Mouse (Mus musculus) neural tube, embryonic 11.5 days (tissue): ENCODE results near the gene Apoa2. TPM values are rescaled to one million over a fixed set of nuclear protein-coding genes. Genes with fewer than 3 reads are reported as not detected.
A peak's percentile ranks its signal among the peaks of the same experiment; 100 is the strongest.

Experiments used
- ATAC-seq: fragments of 200-750 bp; cut with Nextera tagmentation; 2 replicates; pipeline ENCODE4 v1.8.0; 2017; ENCODE audit warnings: moderate number of reproducible peaks, mild to moderate bottlenecking, moderate TSS enrichment, moderate library complexity; ENCODE audit not compliant: insufficient read depth, low FRiP score, low TSS enrichment
- DNase-seq: peaks from one replicate; pipeline ENCODE4 v3.0.0-alpha.2; 2015; ENCODE audit warnings: low spot score
- H3K27ac ChIP-seq: fragments of 300-500 bp; sonication (generic); 2 replicates; pipeline ENCODE4 v1.5.1; 2014; ENCODE audit warnings: low read depth, mild to moderate bottlenecking, low read length
- H3K27me3 ChIP-seq: fragments of 300-500 bp; sonication (generic); 2 replicates; pipeline ENCODE4 v1.6.1; 2014; ENCODE audit warnings: mild to moderate bottlenecking, low read length, mixed read lengths; ENCODE audit not compliant: control insufficient read depth, insufficient read depth
- H3K36me3 ChIP-seq: fragments of 300-500 bp; sonication (generic); 2 replicates; pipeline ENCODE4 v1.6.1; 2014; ENCODE audit warnings: mild to moderate bottlenecking, low read length, moderate library complexity, mixed read lengths; ENCODE audit not compliant: control insufficient read depth, insufficient read depth
- H3K4me1 ChIP-seq: fragments of 300-500 bp; sonication (generic); 2 replicates; pipeline ENCODE4 v1.6.1; 2014; ENCODE audit warnings: low read length, mixed read lengths; ENCODE audit not compliant: control insufficient read depth, insufficient read depth
- H3K4me2 ChIP-seq: fragments of 300-500 bp; sonication (generic); 2 replicates; pipeline ENCODE4 v1.6.1; 2014; ENCODE audit warnings: low read depth, mild to moderate bottlenecking, moderate library complexity
- H3K4me3 ChIP-seq: fragments of 300-500 bp; sonication (generic); 2 replicates; pipeline ENCODE4 v1.5.1; 2014; ENCODE audit warnings: low read depth, low read length
- H3K9ac ChIP-seq: fragments of 300-500 bp; sonication (generic); 2 replicates; pipeline ENCODE4 v1.6.1; 2014; ENCODE audit warnings: mild to moderate bottlenecking, low read length
- H3K9me3 ChIP-seq: fragments of 300-500 bp; sonication (generic); 2 replicates; pipeline ENCODE4 v1.6.1; 2016; ENCODE audit warnings: low read length; ENCODE audit not compliant: control insufficient read depth
- WGBS: fragments of 180-500 bp; shearing (Covaris S2); extraction: QIAGEN DNeasy Blood & Tissue Kit; methylation state at CpG from one replicate; pipeline ENCODE4 v1.1.7; 2014; 5-methylcytosine and 5-hydroxymethylcytosine counted together
- polyA plus RNA-seq: library from polyadenylated mRNA; unstranded; fragments of >200 nt; fragmentation: Nextera tagmentation; extraction: Ambion mirVana; gene quantifications from 2 replicates; pipeline ENCODE4 v1.2.1, GENCODE M21; 2014

The Apoa2 gene
- polyA plus RNA-seq, 1 experiment from 2014 or later, result 4.9 TPM

DNA sequence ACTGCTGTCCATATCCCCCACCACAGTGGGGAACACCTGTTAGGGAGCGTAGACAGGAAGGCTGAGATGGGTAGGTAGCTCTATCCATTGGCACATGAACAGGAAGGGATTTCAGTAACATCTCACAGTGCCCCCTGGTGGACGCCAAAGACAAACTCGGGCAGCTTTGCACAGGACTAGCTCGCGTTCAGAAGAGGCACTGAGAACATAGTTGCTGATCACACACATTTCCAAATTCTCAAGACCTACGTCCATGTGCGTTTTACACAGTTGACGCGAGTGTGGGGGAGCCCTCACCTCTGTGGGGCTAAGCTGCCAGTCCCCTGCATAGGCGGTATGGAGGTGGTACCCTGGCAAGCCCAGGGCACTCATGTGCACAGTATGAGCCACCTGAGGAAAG is 4.0 kb upstream of the Apoa2 start:
- H3K27ac ChIP-seq, result no peak overlapping the region
- H3K27me3 ChIP-seq, result no peaks in the 10 kb centered on the region
- 0 out of 2 replicates have a peak, but pooled peaks cover 4% of the 10 kb centered on the region for H3K4me1 ChIP-seq
- H3K9ac ChIP-seq, result no peak overlapping the region
- H3K36me3 ChIP-seq, result no peaks in the 10 kb centered on the region
- ATAC-seq (peak; percentile 24; the same call in 1 of the 2 replicates), DNase-seq (peak; percentile 83)
- H3K4me3 ChIP-seq, result no peak overlapping the region
- no peaks in the 10 kb centered on the region for H3K9me3 ChIP-seq
- peak overlapping the region; percentile 56 for H3K4me2 ChIP-seq
- 8% methylated on average over 10 of the region's 10 CpGs for WGBS

DNA sequence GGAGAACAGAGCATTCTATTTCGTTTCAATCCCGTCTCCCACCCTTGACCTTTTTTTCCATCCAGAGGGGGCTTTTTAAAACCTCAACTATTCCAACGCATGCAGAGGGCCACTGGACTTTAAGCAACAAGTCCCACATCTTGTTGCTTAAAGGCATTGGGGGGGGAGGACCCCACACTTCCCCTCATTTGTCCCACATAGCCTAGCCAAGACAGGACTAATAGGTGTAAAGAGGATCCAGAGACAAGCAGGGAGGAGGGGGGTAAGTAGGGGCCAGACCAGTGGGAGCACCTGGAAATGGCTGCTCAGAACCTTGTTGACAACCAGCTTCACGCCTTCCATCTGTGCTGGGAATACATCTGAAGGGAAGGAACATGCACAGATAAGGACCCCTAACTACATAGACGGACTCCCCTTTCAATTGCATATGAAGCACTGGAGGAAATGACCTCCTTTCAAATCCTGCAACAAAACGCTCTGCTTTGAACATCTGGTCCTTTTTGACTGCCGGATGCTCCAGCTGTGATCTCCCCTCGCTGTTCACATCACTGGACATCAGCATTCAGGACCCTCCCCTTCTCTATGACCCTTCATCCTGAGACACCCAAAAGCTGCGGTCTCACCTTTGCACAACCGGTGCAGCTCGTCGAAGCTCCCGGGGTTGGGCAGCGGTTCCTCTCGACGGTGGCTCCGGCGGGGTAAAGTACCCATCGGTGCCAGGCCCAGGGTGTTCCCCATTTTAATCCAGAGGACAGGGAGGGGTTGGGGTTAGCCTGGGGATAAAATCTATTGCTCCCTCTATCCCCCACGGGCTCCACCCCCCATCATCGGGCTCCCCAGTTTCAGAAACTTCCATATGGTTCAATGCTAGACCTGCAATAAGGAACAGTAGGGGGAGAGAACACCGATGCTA is 3.3 kb upstream of the Apoa2 start:
- peak; percentile 14 for DNase-seq
- WGBS, result 5% methylated on average over 22 of the region's 22 CpGs
- no peaks in the 10 kb centered on the region for H3K36me3 ChIP-seq
- no peak overlapping the region for H3K27ac ChIP-seq
- no peaks in the 10 kb centered on the region for H3K27me3 ChIP-seq
- H3K4me2 ChIP-seq, result peak overlapping the region; percentile 56
- H3K9me3 ChIP-seq, result no peaks in the 10 kb centered on the region
- ATAC-seq, result no peak; the same call in 1 of the 2 replicates
- H3K9ac ChIP-seq, result peak overlapping the region; percentile 44
- H3K4me1 ChIP-seq, result 0 out of 2 replicates have a peak, but pooled peaks cover 4% of the 10 kb centered on the region
- H3K4me3 ChIP-seq, result peak overlapping the region; percentile 50

DNA sequence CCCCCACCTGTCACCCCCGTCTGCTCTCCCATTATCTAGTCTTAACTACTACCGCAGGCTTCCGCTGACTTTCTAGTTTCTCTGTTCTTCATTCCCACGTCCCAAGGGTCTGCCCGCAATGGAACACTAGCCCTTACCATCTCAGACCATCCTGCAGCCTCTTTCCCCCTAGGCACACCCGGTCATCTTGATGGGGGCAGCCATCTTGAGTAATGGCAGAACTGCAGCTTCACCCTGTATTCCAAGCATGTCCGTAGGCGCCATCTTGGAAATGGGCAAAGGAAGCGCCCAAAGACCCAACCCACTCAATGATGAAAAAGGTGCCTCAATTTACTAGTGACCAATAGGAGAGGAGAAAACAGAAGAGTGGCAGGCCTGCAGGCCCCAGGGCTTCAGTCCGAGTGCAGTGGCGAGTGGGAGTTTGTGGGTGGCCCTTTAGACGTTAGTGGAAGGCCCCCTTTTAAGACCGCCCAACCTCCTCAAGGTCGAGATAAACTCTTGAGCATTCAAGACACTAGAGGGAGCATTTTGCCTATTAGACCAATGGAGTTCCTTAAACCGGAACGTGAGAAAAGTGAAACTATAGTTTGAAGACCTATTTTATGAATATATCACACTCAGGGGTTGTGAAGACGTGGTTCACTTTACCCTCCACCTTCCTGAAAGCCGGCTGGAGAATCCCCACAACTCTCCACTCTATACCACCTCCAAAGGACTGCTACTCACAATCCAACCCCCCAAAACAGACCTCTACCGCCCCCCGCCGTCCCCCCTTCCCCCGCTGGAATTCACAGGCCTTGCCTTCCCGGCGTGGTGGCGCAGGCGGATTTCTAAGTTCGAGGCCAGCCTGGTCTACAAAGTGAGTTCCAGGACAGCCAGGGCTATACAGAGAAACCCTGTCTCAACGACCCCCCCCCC is 2.4 kb upstream of the Apoa2 start, which contains the start of gene Tomm40l:
Tomm40l (minus strand) TSS at position 277 of the 918 bp plus-strand sequence.
- Histone ChIP-seq H3K27ac (0 out of 2 replicates have a peak within 1 kb of the TSS, but pooled peaks have one; percentile 58), H3K9ac (peak within 1 kb of the TSS; percentile 44), H3K4me2 (peak within 1 kb of the TSS; percentile 56), H3K9me3 (no peaks in the 10 kb centered on the region), H3K27me3 (no peaks in the 10 kb centered on the region), H3K4me1 (0 out of 2 replicates have a peak, but pooled peaks cover 4% of the 10 kb centered on the region), H3K4me3 (peak within 1 kb of the TSS; percentile 50), H3K36me3 (no peaks in the 10 kb centered on the region)
- WGBS, result 3% methylated on average over 28 of the region's 28 CpGs
- ATAC-seq (peak; percentile 97), DNase-seq (peak; percentile 92)

DNA sequence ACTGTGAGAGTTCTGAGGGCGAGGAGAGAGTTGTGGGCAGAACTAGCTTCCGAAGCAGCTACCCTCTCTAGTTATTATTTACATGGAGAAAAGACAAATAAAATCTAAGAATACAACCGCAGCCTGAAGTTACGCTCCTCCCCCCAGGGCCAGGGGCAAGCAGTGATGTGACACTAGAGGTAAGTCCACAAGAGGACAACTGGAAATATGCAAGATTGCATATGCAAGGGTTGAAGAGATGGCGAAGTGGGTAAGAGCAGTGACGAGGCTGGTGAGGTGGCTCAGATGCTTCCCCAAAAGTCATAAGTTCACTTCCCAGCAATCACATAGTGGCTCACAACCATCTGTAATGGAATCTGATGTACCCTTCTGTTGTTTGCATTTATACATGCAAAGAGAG is 1.7 kb upstream of the Apoa2 start:
- no peaks in the 10 kb centered on the region for H3K36me3 ChIP-seq
- DNase-seq (no peak), ATAC-seq (no peak)
- H3K27me3 ChIP-seq, result no peaks in the 10 kb centered on the region
- no peaks in the 10 kb centered on the region for H3K9me3 ChIP-seq
- no peak overlapping the region for H3K9ac ChIP-seq
- H3K4me3 ChIP-seq, result peak overlapping the region; percentile 23
- H3K4me1 ChIP-seq, result 0 out of 2 replicates have a peak, but pooled peaks cover 4% of the 10 kb centered on the region
- WGBS, result 90% methylated on average over 6 of the region's 6 CpGs
- H3K4me2 ChIP-seq, result peak overlapping the region; percentile 35
- H3K27ac ChIP-seq, result no peak overlapping the region

DNA sequence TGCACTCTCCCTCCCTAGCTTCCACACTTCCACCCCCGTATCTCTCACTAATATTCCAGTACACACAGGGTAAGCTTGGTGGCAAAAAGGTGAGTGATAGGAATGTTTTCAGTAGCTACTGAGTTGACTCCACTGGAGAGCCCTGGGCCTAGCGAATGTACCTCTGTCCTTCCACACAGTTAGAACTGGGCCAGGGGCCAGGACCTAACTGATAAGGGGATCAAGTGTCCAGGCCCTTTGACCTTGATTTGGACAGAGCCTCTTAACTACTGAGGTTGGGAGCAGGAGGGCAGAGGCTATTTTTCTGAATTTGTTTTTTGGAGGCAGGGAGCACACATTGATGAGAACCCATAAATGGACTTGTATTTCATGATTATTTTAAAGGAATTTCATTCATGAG is 1.1 kb upstream of the Apoa2 start:
- ATAC-seq (no peak), DNase-seq (no peak)
- no peak overlapping the region for H3K4me2 ChIP-seq
- H3K27ac ChIP-seq, result no peak overlapping the region
- 94% methylated on average over 2 of the region's 2 CpGs for WGBS
- H3K4me1 ChIP-seq, result 0 out of 2 replicates have a peak, but pooled peaks cover 4% of the 10 kb centered on the region
- H3K4me3 ChIP-seq, result no peak overlapping the region
- H3K27me3 ChIP-seq, result no peaks in the 10 kb centered on the region
- H3K9ac ChIP-seq, result no peak overlapping the region
- H3K36me3 ChIP-seq, result no peaks in the 10 kb centered on the region
- H3K9me3 ChIP-seq, result no peaks in the 10 kb centered on the region

DNA sequence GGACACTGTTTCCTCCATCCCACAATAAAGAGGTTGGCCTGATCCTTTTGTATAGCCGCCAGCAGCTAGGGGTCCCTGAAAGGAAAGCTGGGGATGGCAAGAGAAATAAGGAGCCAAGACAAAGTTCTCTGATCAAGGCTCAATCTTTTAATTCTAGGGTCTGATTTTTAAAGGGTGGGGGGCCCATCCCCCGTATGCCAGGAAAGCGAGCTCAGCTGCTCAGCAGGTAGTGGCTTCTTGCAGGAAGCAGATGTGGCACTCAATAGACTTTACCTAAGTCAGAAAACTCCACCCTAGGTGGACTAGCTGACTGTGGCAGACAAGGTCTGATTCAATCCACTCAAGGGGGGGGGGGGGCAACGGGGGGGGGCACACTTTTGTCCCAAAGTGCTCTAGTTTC is 1.9 kb downstream of the Apoa2 start:
- 51% methylated on average over 4 of the region's 4 CpGs for WGBS
- ATAC-seq, result no peak
- no peaks in the 10 kb centered on the region for H3K36me3 ChIP-seq

DNA sequence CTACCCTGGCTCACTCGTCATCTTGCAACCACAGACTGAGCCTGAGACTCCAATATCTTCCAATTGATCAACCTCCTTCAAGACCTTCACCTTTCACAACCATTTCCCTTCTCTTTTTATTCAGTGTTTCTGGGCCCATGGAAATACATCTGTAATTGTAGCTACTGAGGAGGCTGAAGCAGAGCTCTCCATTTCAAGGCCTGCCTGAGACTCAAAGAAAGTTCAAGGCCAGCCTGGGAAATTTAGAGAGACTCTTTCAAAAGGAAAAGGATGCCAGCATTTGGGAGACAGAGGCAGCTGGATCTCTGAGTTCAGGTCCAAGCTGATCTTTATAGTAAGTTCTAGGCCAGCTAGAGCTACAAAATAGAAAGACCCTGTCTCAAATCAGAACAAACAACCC is 3.0 kb downstream of the Apoa2 start:
- Histone ChIP-seq H3K36me3 (no peaks in the 10 kb centered on the region), H3K4me1 (no peaks in the 10 kb centered on the region), H3K4me2 (no peak overlapping the region), H3K4me3 (no peak overlapping the region), H3K9me3 (no peaks in the 10 kb centered on the region), H3K27me3 (no peaks in the 10 kb centered on the region), H3K27ac (no peak overlapping the region), H3K9ac (no peak overlapping the region)
- WGBS, result 88% methylated on average over 1 of the region's 1 CpGs
- DNase-seq (no peak), ATAC-seq (no peak)

More for the DNA sequence above, 1.9 kb downstream of the Apoa2 start:
- no peaks in the 10 kb centered on the region for H3K9me3 ChIP-seq
- H3K4me2 ChIP-seq, result no peak overlapping the region
- H3K4me1 ChIP-seq, result no peaks in the 10 kb centered on the region
- H3K27me3 ChIP-seq, result no peaks in the 10 kb centered on the region
- no peak overlapping the region for H3K4me3 ChIP-seq
- no peak for DNase-seq
- H3K27ac ChIP-seq, result no peak overlapping the region
- no peak overlapping the region for H3K9ac ChIP-seq

DNA sequence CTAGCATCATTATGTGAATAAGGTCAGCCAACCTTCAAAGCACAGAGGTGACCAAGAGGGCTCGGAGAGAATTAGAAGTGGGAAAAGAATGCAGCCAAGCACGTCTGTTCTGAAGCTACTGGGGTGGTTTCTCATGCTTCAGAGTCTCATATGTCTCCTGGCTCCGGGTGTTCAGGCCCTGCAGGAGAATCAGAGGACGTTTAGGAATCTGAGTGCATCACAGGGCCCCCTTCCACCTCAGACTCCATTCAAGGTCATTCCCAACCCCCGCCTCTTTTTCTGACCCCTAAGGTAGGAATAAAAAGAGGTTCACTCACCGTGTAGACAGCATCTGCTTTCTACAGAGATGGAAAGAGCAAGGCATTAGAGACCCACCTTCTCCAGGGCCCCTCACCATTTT is 4.9 kb downstream of the Apoa2 start:
- DNase-seq, result no peak
- H3K27me3 ChIP-seq, result no peaks in the 10 kb centered on the region
- no peaks in the 10 kb centered on the region for H3K4me1 ChIP-seq
- no peak overlapping the region for H3K4me3 ChIP-seq
- H3K9ac ChIP-seq, result no peak overlapping the region
- no peak for ATAC-seq
- H3K9me3 ChIP-seq, result no peaks in the 10 kb centered on the region
- WGBS, result 54% methylated on average over 6 of the region's 6 CpGs
- no peak overlapping the region for H3K4me2 ChIP-seq
- no peak overlapping the region for H3K27ac ChIP-seq
- peaks cover 7% of the 10 kb centered on the region; the same call in 1 of the 2 replicates for H3K36me3 ChIP-seq
